Mouse (Mus musculus) skeletal muscle tissue, adult 2 months (tissue): ENCODE measurements around the gene Tapbp.
"Not testable (repeated sequence)": the region's sequence is repeated elsewhere in the genome, so short reads cannot be mapped to it uniquely, and the experiment has no call there.

Experiments
- DNase-seq: peaks from one replicate; pipeline ENCODE4 v3.0.0-alpha.2; 2012; ENCODE audit warnings: low read depth, low spot score

Gene Tapbp

DNA sequence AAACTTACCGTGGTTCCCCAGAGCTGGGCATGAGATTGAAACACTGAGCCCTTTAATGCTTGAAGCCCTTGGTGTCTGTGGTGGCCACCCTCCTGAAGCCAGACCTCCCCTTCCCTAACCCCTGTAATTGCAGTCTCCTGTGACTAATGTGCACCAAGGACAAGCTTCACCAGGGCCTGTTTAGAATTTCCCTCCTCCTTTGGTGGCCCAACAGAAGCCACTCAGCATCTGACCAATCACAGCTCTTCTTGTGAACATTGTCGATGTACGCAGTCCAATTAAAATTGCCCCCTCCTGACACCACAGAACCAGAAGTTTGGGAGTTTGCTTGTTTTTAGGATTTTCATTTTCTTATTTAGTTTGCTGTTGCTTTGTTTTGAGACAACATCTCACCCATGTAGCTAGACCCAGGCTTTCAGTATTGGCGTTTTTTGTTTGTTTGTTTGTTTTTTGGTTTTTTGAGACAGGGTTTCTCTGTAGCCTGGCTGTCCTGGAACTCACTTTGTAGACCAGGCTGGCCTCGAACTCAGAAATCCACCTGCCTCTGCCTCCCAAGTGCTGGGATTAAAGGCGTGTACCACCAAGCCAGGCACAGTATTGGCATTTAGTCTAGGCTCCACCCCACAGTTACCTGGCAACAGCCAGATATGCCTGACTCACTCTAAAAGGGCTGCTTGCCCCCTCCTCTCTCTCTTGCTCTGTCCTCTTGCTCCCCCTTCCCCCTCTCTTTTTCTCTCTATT is 11.6 kb upstream of the Tapbp start:
- not testable (repeated sequence) for DNase-seq

DNA sequence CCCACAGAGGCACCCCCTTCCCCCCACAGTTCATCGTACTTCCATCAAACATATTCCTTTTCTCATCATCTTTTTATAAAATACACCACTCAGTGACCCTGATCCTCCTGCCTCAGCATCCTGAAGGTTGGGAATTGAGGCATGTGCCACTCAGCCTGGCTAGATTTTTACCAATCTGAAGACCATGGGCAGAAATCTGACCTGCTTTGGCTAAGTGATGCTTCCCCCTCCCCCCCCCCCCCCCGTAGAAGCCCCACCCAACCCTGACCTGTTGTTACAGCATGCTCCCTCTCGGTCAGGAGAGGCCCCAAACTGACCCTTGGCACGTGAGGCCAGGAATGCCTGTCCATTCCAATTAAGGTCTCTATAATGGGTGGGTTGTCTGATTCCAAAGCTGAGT is 10.9 kb upstream of the Tapbp start, which contains the start of gene Platr17:
TSS of gene Platr17 (plus strand) at position 301 of the 400 bp plus-strand sequence.
- DNase-seq, result not testable (repeated sequence)

DNA sequence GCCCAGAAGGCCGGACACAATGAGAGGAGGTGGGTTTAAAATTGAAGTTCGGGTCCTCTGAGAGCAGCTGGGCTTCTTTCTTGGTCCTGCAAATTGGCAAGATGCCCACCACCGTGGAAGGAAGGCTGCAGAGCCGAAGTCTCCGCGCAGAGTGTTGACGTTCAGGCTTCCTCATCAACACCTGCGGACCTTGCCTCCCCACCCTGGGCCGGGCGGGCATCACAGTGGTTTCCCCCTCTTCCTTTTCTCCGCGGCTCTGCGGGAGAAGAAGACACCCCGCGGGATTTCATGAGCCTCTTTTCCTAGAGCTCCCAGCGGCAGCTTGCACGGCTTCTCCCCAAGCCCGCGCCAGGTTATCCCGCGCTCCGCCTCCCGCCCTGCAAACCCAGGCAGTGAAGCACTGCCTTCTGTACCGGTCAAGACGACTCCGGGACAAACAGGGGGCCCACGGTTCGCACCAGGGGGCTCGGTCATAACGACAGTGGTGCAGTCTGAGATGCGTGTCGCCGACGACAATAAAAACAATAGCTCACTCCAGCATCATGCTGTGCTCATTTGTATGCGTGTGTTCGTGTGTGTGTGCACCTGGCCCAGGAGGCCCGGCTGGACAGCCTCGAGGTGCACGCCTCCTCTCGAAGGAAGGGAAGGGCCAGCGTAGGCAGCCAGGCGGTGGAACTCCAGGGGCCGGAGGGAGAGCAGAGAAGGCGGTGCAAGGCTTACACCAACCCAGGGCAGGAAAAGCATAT is 7.2 kb upstream of the Tapbp start:
- DNase-seq, result no peak

DNA sequence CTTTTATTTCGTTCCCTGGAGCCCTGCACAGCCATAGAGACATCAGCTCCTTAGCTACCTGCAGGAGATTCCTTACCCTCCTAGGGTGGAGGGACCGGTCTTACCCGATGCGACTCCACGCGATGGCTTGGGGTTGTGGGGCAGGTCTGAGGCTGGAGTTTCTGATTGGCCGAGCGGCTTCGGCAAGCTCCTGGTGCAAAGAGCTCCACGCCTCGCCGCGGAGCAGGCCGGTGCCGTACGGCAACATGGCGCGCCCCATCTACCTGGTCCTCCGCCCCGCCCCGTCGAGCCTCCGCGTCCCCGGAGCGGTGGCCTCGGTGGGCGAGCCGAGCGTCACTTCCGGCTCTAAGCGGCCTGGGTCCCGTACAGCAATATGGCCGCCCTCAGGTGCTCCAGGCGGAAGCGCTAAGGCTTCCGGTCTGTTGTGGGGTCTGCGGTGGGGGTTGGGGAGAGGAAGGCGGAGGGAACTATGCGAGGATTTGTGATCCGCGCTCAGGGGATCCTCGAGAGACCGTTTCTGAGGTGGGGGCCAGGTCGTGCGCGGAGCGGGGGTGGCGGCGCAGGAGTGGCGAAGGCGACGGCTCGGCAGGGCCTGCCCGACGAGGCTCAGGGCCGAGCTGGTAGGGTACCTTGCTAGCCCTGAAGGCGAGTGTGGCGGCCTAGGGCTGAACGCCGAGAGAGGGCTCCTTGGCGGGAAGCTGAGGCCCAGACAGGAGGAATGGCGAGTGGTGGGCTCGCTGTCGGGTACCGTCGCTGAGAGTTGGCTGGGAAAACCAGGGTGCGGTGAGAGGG is 6.4 kb upstream of the Tapbp start, which contains the start of gene Daxx:
TSS of gene Daxx (plus strand) at position 338 of the 792 bp plus-strand sequence.
- peak; percentile 98 for DNase-seq

DNA sequence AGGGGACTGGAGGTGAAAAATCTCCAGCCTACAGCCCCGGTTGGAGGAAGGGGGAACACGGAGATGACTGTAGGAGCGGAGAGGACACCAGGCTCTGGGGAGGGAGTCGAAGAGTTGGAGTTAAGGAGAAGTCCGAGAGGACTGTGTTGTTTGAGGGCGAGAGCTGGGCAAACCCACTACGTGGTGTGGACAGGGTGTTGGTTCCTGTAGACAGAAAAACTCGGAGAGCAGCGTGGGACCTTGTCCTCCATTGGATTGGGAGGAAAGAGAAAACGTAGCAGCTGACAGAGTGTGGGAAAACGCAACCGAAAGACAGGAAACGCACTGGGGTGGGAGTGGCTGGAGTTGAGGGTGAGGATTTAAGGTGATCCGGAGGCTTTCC is 5.8 kb upstream of the Tapbp start:
- no peak for DNase-seq

DNA sequence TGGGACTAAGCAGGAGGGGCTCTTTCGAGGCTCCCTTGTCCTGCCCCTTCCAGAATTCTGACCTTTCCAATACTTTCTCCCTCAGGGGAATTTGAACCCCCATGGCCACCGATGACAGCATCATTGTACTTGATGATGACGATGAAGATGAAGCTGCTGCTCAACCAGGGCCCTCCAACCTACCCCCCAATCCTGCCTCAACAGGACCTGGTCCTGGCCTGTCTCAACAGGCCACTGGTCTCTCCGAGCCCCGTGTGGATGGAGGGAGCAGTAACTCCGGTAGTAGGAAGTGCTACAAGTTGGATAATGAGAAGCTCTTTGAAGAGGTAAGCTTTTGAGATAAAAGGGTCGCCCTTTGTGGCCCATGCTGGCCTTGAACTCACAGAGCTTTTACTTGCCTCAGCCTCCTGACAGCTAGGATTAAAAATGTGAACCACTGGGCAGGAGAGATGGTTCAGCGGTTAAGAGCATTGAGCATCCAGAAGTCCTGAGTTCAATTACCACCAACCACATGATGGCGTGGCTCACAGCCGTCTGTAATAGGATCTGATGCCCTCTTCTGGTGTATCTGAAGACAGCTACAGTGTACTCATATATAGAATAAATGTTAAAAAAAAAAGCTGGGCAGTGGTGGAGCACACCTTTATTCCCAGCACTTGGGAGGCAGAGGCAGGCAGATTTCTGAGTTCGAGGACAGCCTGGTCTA is 5.2 kb upstream of the Tapbp start:
- DNase-seq, result no peak

DNA sequence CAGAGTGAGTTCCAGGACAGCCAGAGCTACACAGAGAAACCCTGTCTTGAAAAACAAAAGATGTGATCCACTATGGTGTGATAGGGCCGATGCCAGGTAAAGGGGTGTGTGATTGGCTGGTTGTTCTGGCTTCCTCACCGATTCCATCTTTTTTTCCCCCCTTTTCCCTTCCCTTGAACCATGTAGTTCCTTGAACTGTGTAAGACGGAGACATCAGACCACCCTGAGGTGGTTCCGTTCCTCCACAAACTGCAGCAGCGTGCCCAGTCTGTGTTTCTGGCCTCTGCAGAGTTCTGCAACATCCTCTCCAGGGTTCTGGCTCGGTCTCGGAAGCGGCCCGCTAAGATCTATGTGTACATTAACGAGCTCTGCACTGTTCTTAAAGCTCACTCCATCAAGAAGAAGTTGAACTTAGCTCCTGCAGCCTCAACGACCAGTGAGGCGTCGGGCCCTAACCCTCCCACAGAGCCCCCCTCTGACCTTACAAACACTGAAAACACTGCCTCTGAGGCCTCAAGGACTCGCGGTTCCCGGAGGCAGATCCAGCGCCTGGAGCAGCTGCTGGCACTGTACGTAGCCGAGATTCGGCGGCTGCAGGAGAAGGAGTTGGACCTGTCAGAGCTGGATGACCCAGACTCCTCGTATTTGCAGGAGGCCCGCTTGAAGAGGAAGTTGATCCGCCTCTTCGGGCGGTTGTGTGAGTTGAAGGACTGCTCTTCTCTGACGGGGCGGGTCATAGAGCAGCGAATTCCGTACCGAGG is 4.5 kb upstream of the Tapbp start:
- DNase-seq, result no peak

DNA sequence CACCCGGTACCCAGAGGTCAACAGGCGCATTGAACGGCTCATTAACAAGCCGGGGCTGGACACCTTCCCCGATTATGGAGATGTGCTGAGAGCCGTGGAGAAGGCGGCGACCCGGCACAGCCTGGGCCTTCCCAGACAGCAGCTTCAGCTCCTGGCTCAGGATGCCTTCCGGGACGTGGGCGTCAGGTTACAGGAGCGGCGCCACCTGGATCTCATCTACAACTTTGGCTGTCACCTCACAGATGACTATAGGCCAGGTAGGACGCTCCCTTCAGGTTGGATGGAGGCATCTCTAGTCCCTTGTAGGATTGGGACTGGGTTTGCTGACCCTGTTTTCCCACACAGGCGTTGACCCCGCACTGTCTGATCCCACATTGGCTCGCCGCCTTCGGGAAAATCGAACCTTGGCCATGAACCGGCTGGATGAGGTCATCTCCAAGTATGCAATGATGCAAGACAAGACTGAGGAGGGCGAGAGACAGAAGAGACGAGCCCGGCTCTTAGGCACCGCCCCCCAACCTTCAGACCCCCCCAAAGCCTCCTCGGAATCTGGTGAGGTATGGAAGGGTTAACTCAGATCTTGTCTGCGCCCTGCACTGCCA is 3.8 kb upstream of the Tapbp start:
- no peak for DNase-seq

DNA sequence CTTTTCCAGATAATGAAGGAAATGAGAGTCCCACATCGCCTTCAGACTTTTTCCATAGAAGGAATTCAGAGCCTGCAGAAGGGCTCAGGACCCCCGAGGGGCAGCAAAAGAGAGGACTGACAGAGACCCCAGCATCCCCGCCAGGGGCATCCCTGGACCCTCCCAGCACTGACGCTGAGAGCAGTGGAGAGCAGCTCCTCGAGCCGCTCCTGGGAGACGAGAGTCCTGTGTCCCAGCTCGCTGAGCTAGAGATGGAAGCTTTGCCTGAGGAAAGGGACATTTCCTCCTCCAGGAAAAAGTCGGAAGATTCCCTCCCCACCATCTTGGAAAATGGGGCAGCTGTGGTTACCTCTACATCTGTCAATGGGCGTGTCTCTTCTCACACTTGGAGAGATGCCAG is 2.4 kb upstream of the Tapbp start:
- no peak for DNase-seq

DNA sequence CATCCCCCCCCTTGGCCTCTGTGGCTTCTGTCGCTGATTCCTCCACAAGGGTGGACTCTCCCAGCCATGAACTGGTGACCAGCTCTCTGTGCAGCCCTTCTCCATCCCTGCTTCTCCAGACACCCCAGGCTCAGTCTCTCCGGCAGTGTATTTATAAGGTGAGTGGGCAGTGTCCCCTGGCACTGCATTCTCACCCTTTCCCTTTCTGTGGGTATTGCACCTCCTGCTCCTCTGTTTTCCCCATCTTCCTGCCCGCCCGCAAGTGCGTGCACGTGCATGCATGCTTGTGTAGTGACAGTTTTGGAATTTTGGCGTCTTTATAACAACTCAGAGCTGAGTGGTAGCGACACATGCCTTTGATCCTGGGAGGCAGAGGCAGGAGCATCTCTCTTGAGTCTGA is 1.8 kb upstream of the Tapbp start:
- DNase-seq, result no peak

DNA sequence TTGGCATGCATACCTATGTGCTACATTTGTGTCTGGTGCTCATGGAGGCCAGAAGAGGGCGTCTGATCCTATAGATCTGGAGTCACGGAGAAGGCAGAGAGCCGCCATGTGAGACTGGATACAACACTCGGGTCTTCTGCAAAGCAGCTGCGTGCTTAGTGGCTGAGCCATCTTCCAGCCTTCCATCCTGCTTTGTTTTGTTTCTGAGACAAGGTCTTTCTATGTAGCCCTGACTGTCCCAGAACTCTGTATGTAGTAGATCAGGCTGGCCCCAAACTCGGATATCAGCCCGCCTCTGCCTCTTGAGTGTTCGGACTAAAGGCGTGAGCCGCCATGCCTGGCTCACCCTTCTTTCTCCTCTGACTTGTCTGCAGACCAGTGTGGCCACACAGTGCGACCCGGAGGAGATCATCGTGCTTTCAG is 719 bp upstream of the Tapbp start:
- no peak for DNase-seq

DNA sequence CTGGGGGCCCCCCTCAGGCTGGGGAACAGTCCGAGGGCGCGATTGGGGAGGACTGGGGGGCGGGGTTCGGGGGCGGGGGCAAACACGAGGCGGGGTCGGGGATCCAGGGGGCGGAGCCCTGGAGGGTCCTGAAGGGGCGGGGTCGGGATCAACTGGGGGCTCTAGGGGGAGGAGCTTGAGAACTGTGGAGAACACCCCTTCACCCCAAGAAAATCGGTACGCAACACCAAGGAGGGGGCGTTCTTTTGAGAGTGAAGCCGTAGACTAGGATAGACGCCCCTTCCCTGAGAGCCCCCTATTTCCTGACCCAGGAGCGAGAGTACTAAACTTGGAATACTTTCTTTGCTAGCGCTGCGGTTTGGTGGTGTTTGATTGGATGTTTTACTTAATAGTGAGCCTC is 595 bp downstream of the Tapbp start:
- no peak for DNase-seq

DNA sequence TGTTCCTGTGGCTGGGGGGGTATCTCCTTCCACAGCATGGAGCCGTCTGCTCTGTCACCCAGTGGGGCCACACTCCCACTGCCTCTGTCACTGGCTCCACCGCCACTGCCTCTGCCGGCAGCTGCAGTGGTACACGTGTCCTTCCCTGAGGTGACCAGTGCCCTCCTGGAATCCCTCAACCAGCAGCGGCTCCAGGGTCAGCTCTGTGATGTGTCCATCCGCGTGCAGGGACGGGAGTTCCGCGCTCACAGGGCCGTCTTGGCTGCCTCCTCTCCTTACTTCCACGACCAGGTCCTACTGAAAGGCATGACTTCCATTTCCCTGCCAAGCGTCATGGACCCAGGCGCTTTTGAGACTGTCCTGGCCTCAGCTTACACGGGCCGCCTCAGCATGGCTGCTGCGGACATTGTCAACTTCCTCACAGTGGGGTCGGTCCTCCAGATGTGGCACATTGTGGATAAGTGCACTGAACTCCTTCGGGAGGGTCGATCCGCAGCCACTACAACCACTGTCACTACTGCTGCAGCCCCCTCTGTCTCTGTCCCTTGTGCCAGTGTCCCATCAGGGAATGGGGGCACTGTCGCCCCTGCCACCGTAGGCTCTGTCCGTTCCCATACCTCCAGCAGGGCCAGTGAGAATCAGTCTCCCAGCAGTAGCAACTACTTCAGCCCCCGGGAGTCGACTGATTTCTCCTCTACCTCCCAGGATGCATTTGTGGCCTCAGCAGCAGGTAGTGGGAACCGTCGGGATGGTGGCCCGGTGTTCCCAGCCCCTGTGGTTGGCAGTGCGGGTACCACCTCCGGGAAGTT is 1.4 kb downstream of the Tapbp start:
- DNase-seq, result no peak

DNA sequence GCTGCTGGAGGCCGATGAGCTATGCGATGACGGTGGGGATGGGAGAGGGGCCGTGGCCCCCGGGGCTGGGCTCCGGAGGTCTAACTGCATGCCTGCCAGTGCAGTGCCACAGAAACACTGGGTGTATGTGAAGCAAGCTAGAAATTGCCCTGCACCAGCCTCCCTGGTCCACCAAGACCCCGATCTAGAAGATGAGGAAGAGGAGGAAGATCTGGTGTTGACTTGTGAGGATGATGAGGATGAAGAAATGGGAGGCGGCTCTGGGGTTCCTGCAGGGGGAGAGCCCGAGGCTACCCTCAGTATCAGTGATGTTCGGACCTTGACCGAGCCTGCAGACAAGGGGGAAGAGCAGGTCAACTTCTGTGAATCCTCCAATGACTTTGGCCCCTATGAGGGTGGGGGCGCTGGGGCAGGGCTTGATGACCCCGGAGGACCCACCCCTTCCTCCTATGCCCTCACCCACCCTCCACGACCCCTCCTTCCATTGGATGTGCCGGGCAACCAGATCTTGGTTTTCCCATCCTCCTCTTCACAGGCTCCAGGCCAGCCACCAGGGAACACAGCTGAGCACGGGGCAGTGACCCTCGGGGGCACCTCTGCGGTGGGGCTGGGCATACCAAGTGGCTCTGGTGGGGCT is 2.1 kb downstream of the Tapbp start:
- DNase-seq, result no peak

DNA sequence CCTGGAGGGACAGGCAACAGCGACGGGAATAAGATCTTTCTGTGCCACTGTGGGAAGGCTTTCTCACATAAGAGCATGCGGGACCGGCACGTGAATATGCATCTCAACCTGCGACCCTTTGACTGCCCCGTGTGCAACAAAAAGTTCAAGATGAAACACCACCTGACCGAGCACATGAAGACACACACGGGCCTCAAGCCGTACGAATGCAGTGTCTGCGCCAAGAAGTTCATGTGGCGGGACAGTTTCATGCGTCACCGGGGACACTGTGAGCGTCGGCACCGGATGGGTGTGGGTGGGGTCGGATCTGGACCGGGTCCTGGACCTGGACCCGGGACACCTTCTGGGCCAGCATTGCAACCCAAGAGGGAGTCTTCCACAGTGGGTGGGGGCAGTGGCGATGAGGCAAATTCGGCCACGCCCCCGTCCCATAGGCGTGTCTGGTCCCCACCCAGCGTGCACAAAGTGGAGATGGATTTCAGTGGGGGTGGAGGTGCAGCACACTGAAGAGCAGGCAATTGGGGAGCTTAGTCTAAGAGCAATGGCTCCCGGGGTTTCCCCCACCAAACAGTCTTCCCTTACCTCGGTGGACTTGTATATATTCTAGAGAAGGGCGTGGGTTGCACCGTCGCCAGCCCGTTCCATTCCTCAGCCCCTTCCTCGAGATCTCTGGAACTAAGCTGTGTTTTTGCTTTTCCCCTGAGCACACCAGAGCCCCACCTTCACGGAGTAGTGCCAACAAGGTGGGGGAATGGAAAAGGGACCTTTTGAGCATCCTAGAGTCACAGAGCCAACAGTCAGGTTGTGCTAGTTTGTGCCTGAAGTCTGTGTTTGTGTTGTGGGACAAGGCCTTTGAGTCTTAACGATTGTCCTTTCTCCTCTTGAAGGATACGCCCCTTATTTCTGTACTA is 2.8 kb downstream of the Tapbp start:
- DNase-seq, result no peak

DNA sequence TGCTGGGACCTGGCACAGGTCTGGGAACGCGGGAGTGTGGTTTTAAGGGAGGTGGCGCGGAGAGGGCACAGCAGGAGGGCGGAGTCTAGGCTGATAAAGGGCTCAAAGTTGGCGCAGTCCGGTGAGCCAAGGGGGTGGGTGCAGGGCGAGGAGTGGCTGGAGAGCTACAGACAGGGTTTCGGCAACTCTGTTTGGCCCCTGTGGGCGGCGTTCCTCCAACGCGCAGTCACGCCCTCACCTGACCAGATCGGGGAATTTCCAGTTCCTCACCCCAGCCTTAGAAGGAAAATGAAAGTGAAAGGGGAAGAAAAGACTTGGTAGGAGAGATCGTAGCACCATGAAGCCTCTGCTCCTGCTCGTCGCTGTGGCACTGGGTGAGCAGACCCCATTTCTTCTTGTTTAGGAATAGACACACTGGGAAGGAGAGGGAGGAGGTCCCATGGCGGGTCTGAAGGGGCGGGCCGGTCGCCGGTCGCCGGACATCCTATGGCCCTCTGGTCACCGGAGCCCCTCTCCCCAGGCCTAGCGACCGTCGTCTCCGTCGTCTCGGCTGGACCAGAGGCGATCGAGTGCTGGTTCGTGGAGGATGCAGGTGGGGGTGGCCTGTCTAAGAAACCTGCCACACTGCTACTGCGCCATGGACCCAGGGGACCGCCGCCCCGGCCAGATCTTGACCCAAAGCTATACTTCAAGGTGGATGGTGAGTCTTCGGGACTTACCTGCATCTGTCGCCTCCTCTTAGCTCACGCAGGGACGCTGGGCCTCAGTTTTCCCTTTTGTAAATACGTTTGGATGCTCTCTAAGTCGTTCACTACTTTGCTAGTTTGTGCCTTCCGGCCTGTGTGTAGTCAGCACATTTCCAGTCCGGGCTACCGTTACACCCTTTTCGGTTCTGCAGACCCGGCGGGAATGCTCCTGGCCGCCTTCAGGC is 3.9 kb downstream of the Tapbp start:
- peak; percentile 73 for DNase-seq
